Mouse (Mus musculus): ENCODE results near the gene Slc22a17.

DNA sequence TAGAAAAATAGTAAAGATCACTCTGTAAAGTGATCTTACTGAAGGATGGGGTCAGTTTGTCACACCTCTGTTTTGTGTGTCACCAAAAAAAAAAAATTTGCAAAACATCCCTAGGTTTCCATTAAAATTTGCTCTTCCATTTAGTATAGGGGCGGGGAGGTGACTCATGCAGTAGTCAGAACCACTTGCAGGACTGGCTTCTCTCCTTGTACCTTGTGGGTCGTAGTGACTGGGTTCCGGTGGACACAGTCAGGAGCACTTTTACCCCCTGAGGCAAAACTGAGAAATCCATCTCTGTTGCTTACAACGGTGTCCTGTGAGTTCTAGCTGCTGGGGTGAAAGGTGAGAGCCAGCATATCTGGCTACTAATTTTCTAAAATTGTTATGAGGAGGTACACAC is 9.3 kb downstream of the Slc22a17 start:
- no peak for TF ChIP-seq POLR2A (IDR thresholded peaks at IDR 0.05; ENCODE audit: control insufficient read depth, low read depth, low read length)
- TF ChIP-seq CTCF (IDR thresholded peaks at IDR 0.05; ENCODE audit: control insufficient read depth, insufficient read depth, insufficient replicate concordance, low read depth, low read length) = no peak
